Mouse (Mus musculus): ENCODE measurements around the gene Ankrd63. TPM values are rescaled to one million over a fixed set of nuclear protein-coding genes. Genes with fewer than 3 reads are reported as not detected.

Gene Ankrd63
- total and polyA plus RNA-seq, 2 experiments from 2014 or later, result 0.62 to 1.1 TPM

GRCm38 (mm10) chr2:118689875-118690274 lies 13.9 kb downstream of the Ankrd63 start:
- WGBS, result 74% methylated on average over 10 of the region's 10 CpGs

GRCm38 (mm10) chr2:118687791-118688190 lies 16.0 kb downstream of the Ankrd63 start:
- ATAC-seq (no peak), DNase-seq (no peak)
- Histone ChIP-seq H3K9ac (no peak overlapping the region), H3K4me1 (ENCODE audit: insufficient read depth) (no peaks in the 10 kb centered on the region), H3K27ac (ENCODE audit: low read depth, low read length) (no peak overlapping the region), H3K9me3 (ENCODE audit: low read length) (no peaks in the 10 kb centered on the region), H3K4me2 (ENCODE audit: low read depth) (no peak overlapping the region), H3K4me3 (ENCODE audit: low read depth, low read length) (no peak overlapping the region), H3K27me3 (ENCODE audit: insufficient read depth, low read length) (no peaks in the 10 kb centered on the region), H3K36me3 (ENCODE audit: insufficient read depth) (peaks cover 24% of the 10 kb centered on the region; the same call in 1 of the 2 replicates)
- WGBS, result 81% methylated on average over 3 of the region's 3 CpGs
- TF ChIP-seq CTCF (IDR thresholded peaks at IDR 0.05; ENCODE audit: low read depth), result no peak

More at GRCm38 (mm10) chr2:118689875-118690274, 13.9 kb downstream of the Ankrd63 start:
- ATAC-seq (no peak), DNase-seq (no peak)
- H3K4me3 ChIP-seq (ENCODE audit: low read depth, low read length), result no peak overlapping the region
- H3K27me3 ChIP-seq (ENCODE audit: insufficient read depth, low read length), result no peaks in the 10 kb centered on the region
- H3K27ac ChIP-seq (ENCODE audit: low read depth, low read length), result no peak overlapping the region
- no peaks in the 10 kb centered on the region for H3K4me1 ChIP-seq (ENCODE audit: insufficient read depth)
- peaks cover 29% of the 10 kb centered on the region; the same call in 1 of the 2 replicates for H3K36me3 ChIP-seq (ENCODE audit: insufficient read depth)
- H3K4me2 ChIP-seq (ENCODE audit: low read depth), result no peak overlapping the region
- no peaks in the 10 kb centered on the region for H3K9me3 ChIP-seq (ENCODE audit: low read length)
- H3K9ac ChIP-seq, result no peak overlapping the region
- no peak for TF ChIP-seq CTCF (IDR thresholded peaks at IDR 0.05; ENCODE audit: low read depth)

- WGBS, result 83% methylated on average over 8 of the region's 8 CpGs
- H3K36me3 ChIP-seq (ENCODE audit: insufficient read depth), result peaks cover 25% of the 10 kb centered on the region
- no peak overlapping the region for H3K9ac ChIP-seq
- no peak overlapping the region for H3K4me3 ChIP-seq (ENCODE audit: low read depth, low read length)
- no peak for TF ChIP-seq CTCF (IDR thresholded peaks at IDR 0.05; ENCODE audit: low read depth)
- ATAC-seq (no peak), DNase-seq (no peak)
- H3K4me1 ChIP-seq (ENCODE audit: insufficient read depth), result no peaks in the 10 kb centered on the region
- H3K4me2 ChIP-seq (ENCODE audit: low read depth), result no peak overlapping the region
- no peaks in the 10 kb centered on the region for H3K27me3 ChIP-seq (ENCODE audit: insufficient read depth, low read length)
- no peak overlapping the region for H3K27ac ChIP-seq (ENCODE audit: low read depth, low read length)
- H3K9me3 ChIP-seq (ENCODE audit: low read length), result no peaks in the 10 kb centered on the region
Observed at GRCm38 (mm10) chr2:118686693-118687092, 17.1 kb downstream of the Ankrd63 start.

- Histone ChIP-seq H3K4me1 (ENCODE audit: insufficient read depth) (no peaks in the 10 kb centered on the region), H3K4me2 (ENCODE audit: low read depth) (no peak overlapping the region), H3K27ac (ENCODE audit: low read depth, low read length) (no peak overlapping the region), H3K36me3 (ENCODE audit: insufficient read depth) (peaks cover 29% of the 10 kb centered on the region), H3K9ac (no peak overlapping the region), H3K4me3 (ENCODE audit: low read depth, low read length) (no peak overlapping the region), H3K27me3 (ENCODE audit: insufficient read depth, low read length) (no peaks in the 10 kb centered on the region), H3K9me3 (ENCODE audit: low read length) (no peaks in the 10 kb centered on the region)
- DNase-seq (no peak), ATAC-seq (no peak)
- no peak for TF ChIP-seq CTCF (IDR thresholded peaks at IDR 0.05; ENCODE audit: low read depth)
- WGBS, result 81% methylated on average over 4 of the region's 4 CpGs
Observed at GRCm38 (mm10) chr2:118685088-118685487, 18.7 kb downstream of the Ankrd63 start.

- WGBS, result 44% methylated on average over 8 of the region's 8 CpGs
- DNase-seq, result no peak
- H3K27me3 ChIP-seq (ENCODE audit: insufficient read depth, low read length), result peaks cover 7% of the 10 kb centered on the region; the same call in 1 of the 2 replicates
- TF ChIP-seq CTCF (IDR thresholded peaks at IDR 0.05; ENCODE audit: low read depth), result no peak
- no peaks in the 10 kb centered on the region; the same call in 1 of the 2 replicates for H3K4me1 ChIP-seq (ENCODE audit: insufficient read depth)
- H3K4me2 ChIP-seq (ENCODE audit: low read depth), result no peak overlapping the region
- no peaks in the 10 kb centered on the region for H3K9me3 ChIP-seq (ENCODE audit: low read length)
- ATAC-seq, result peak; percentile 61
- no peak overlapping the region for H3K27ac ChIP-seq (ENCODE audit: low read depth, low read length)
- H3K9ac ChIP-seq, result no peak overlapping the region
- H3K36me3 ChIP-seq (ENCODE audit: insufficient read depth), result peaks cover 16% of the 10 kb centered on the region; the same call in 1 of the 2 replicates
- H3K4me3 ChIP-seq (ENCODE audit: low read depth, low read length), result no peak overlapping the region
Observed at GRCm38 (mm10) chr2:118682544-118683260, 21.1 kb downstream of the Ankrd63 start.

- Histone ChIP-seq H3K4me1 (ENCODE audit: insufficient read depth) (peaks cover 8% of the 10 kb centered on the region; the same call in 1 of the 2 replicates), H3K36me3 (ENCODE audit: insufficient read depth) (peaks cover 16% of the 10 kb centered on the region; the same call in 1 of the 2 replicates), H3K27me3 (ENCODE audit: insufficient read depth, low read length) (peaks cover 16% of the 10 kb centered on the region; the same call in 1 of the 2 replicates), H3K4me3 (ENCODE audit: low read depth, low read length) (no peak overlapping the region), H3K9ac (no peak overlapping the region), H3K4me2 (ENCODE audit: low read depth) (no peak overlapping the region), H3K27ac (ENCODE audit: low read depth, low read length) (no peak overlapping the region), H3K9me3 (ENCODE audit: low read length) (no peaks in the 10 kb centered on the region)
- 93% methylated on average over 6 of the region's 6 CpGs for WGBS
- no peak for ATAC-seq
- no peak for DNase-seq
- TF ChIP-seq CTCF (IDR thresholded peaks at IDR 0.05; ENCODE audit: low read depth), result no peak
Observed at GRCm38 (mm10) chr2:118680926-118681325, 22.8 kb downstream of the Ankrd63 start.

GRCm38 (mm10) chr2:118679577-118679976 lies 24.2 kb downstream of the Ankrd63 start:
- DNase-seq, result no peak
- TF ChIP-seq CTCF (IDR thresholded peaks at IDR 0.05; ENCODE audit: low read depth), result no peak
- 82% methylated on average over 3 of the region's 3 CpGs for WGBS

More at GRCm38 (mm10) chr2:118679577-118679976, 24.2 kb downstream of the Ankrd63 start:
- Histone ChIP-seq H3K27ac (ENCODE audit: low read depth, low read length) (no peak overlapping the region), H3K9me3 (ENCODE audit: low read length) (no peaks in the 10 kb centered on the region), H3K36me3 (ENCODE audit: insufficient read depth) (peaks cover 16% of the 10 kb centered on the region; the same call in 1 of the 2 replicates), H3K4me2 (ENCODE audit: low read depth) (no peak overlapping the region), H3K9ac (no peak overlapping the region), H3K4me1 (ENCODE audit: insufficient read depth) (peaks cover 8% of the 10 kb centered on the region; the same call in 1 of the 2 replicates), H3K4me3 (ENCODE audit: low read depth, low read length) (no peak overlapping the region), H3K27me3 (ENCODE audit: insufficient read depth, low read length) (peaks cover 19% of the 10 kb centered on the region)
- ATAC-seq, result no peak
